Mouse (Mus musculus) liver, embryonic 13.5 days (tissue): ENCODE data around the gene Hoxb7. TPM values are rescaled to one million over a fixed set of nuclear protein-coding genes. Genes with fewer than 3 reads are reported as not detected.

Experiments used
- ATAC-seq: fragments of 200-750 bp; cut with Nextera tagmentation; 2 replicates; pipeline ENCODE4 v1.8.0; 2017; ENCODE audit warnings: low read depth, mild to moderate bottlenecking, moderate number of reproducible peaks, moderate library complexity
- DNase-seq: peaks from one replicate; pipeline ENCODE4 v3.0.0; 2022
- H3K27ac ChIP-seq: fragments of 300-500 bp; sonication (generic); 2 replicates; pipeline ENCODE4 v1.5.1; 2015; ENCODE audit warnings: moderate library complexity, mild to moderate bottlenecking, inconsistent platforms
- H3K27me3 ChIP-seq: fragments of 300-500 bp; sonication (generic); 2 replicates; pipeline ENCODE4 v1.6.1; 2015; ENCODE audit warnings: mild to moderate bottlenecking, inconsistent platforms
- H3K36me3 ChIP-seq: fragments of 300-500 bp; sonication (generic); 2 replicates; pipeline ENCODE4 v1.6.1; 2015; ENCODE audit warnings: mild to moderate bottlenecking, inconsistent platforms
- H3K4me1 ChIP-seq: fragments of 300-500 bp; sonication (generic); replicated peaks from 2 replicates; pipeline ENCODE4 v1.6.1; 2015; ENCODE audit warnings: inconsistent platforms
- H3K4me2 ChIP-seq: fragments of 300-500 bp; sonication (generic); 2 replicates; pipeline ENCODE4 v1.6.1; 2015; ENCODE audit warnings: inconsistent platforms, mild to moderate bottlenecking, moderate library complexity
- H3K4me3 ChIP-seq: fragments of 300-500 bp; sonication (generic); replicated peaks from 2 replicates; pipeline ENCODE4 v1.5.1; 2015; ENCODE audit warnings: mild to moderate bottlenecking, inconsistent platforms
- H3K9ac ChIP-seq: fragments of 300-500 bp; sonication (generic); 2 replicates; pipeline ENCODE4 v1.6.1; 2015; ENCODE audit warnings: mild to moderate bottlenecking, inconsistent platforms
- H3K9me3 ChIP-seq: fragments of 300-500 bp; sonication (generic); replicated peaks from 2 replicates; pipeline ENCODE4 v1.6.1; 2016; ENCODE audit warnings: inconsistent platforms
- WGBS: fragments of 180-500 bp; shearing (Covaris S2); methylation state at CpG from one replicate; pipeline ENCODE4 v1.1.7; 2015; ENCODE audit not compliant: insufficient replicate concordance; 5-methylcytosine and 5-hydroxymethylcytosine counted together
- polyA plus RNA-seq: library from polyadenylated mRNA; unstranded; fragments of >200 nt; fragmentation: Nextera tagmentation; extraction: Ambion mirVana; gene quantifications from 2 replicates; pipeline ENCODE4 v1.2.1, GENCODE M21; 2015

Hoxb7 gene
- polyA plus RNA-seq, 1 experiment from 2014 or later, result 0.32 TPM

- peaks cover 98% of the 10 kb centered on the region for H3K27me3 ChIP-seq
- no peak within 1 kb of the TSS for H3K9ac ChIP-seq
- no peak for DNase-seq
- H3K9me3 ChIP-seq, result no peaks in the 10 kb centered on the region
- H3K4me1 ChIP-seq, result no peaks in the 10 kb centered on the region
- no peak within 1 kb of the TSS for H3K4me2 ChIP-seq
- ATAC-seq, result no peak
- no peak within 1 kb of the TSS for H3K27ac ChIP-seq
- H3K4me3 ChIP-seq, result no peak within 1 kb of the TSS
- 52% methylated on average over 10 of the region's 10 CpGs for WGBS
- H3K36me3 ChIP-seq, result no peaks in the 10 kb centered on the region
These were observed 36.7 kb downstream of the Hoxb7 start, which contains the start of gene Hoxb3 for GRCm38 (mm10) chr11:96323154-96323553. Gene Hoxb3, plus strand, starts transcription at chr11:96323326.

GRCm38 (mm10) chr11:96324125-96324524 lies 37.7 kb downstream of the Hoxb7 start:
- Histone ChIP-seq H3K9me3 (no peaks in the 10 kb centered on the region), H3K9ac (no peak overlapping the region), H3K36me3 (no peaks in the 10 kb centered on the region), H3K4me1 (no peaks in the 10 kb centered on the region), H3K27ac (no peak overlapping the region; the same call in 1 of the 2 replicates), H3K4me3 (no peak overlapping the region), H3K27me3 (peaks cover 98% of the 10 kb centered on the region), H3K4me2 (no peak overlapping the region)
- ATAC-seq (no peak), DNase-seq (no peak)
- 18% methylated on average over 5 of the region's 5 CpGs for WGBS

- Histone ChIP-seq H3K9ac (no peak overlapping the region), H3K36me3 (no peaks in the 10 kb centered on the region), H3K9me3 (no peaks in the 10 kb centered on the region), H3K4me3 (no peak overlapping the region), H3K27me3 (peaks cover 96% of the 10 kb centered on the region), H3K27ac (no peak overlapping the region), H3K4me2 (no peak overlapping the region), H3K4me1 (no peaks in the 10 kb centered on the region)
- 28% methylated on average over 8 of the region's 8 CpGs for WGBS
- ATAC-seq, result no peak
- DNase-seq, result no peak
These were observed 38.5 kb downstream of the Hoxb7 start for GRCm38 (mm10) chr11:96324965-96325364.

GRCm38 (mm10) chr11:96325747-96326212 lies 39.4 kb downstream of the Hoxb7 start:
- no peaks in the 10 kb centered on the region for H3K9me3 ChIP-seq
- no peak for DNase-seq
- no peak overlapping the region for H3K4me3 ChIP-seq
- peaks cover 96% of the 10 kb centered on the region for H3K27me3 ChIP-seq
- no peak for ATAC-seq
- no peaks in the 10 kb centered on the region for H3K36me3 ChIP-seq
- H3K4me1 ChIP-seq, result no peaks in the 10 kb centered on the region
- no peak overlapping the region for H3K27ac ChIP-seq
- 0 out of 2 replicates have a peak overlapping the region, but pooled peaks have one; percentile 13 for H3K9ac ChIP-seq
- 42% methylated on average over 22 of the region's 22 CpGs for WGBS
- H3K4me2 ChIP-seq, result peak overlapping the region; percentile 23; the same call in 1 of the 2 replicates

GRCm38 (mm10) chr11:96326705-96327104 lies 40.3 kb downstream of the Hoxb7 start:
- Histone ChIP-seq H3K4me2 (no peak overlapping the region), H3K36me3 (no peaks in the 10 kb centered on the region), H3K4me1 (0 out of 2 replicates have a peak, but pooled peaks cover under 1% of the 10 kb centered on the region), H3K27ac (no peak overlapping the region), H3K9me3 (no peaks in the 10 kb centered on the region), H3K27me3 (peaks cover 97% of the 10 kb centered on the region), H3K4me3 (no peak overlapping the region), H3K9ac (no peak overlapping the region)
- WGBS, result 33% methylated on average over 12 of the region's 12 CpGs
- DNase-seq (no peak), ATAC-seq (no peak)

GRCm38 (mm10) chr11:96327122-96327521 lies 40.7 kb downstream of the Hoxb7 start:
- Histone ChIP-seq H3K36me3 (no peaks in the 10 kb centered on the region), H3K4me2 (no peak overlapping the region), H3K27ac (no peak overlapping the region), H3K9me3 (no peaks in the 10 kb centered on the region), H3K27me3 (peaks cover 97% of the 10 kb centered on the region), H3K9ac (no peak overlapping the region), H3K4me1 (0 out of 2 replicates have a peak, but pooled peaks cover 4% of the 10 kb centered on the region), H3K4me3 (no peak overlapping the region)
- no peak for ATAC-seq
- no peak for DNase-seq
- 43% methylated on average over 7 of the region's 7 CpGs for WGBS

GRCm38 (mm10) chr11:96327750-96328149 lies 41.3 kb downstream of the Hoxb7 start:
- Histone ChIP-seq H3K27ac (no peak overlapping the region), H3K9ac (no peak overlapping the region), H3K4me3 (no peak overlapping the region), H3K36me3 (no peaks in the 10 kb centered on the region), H3K4me2 (no peak overlapping the region), H3K27me3 (peaks cover 97% of the 10 kb centered on the region), H3K4me1 (0 out of 2 replicates have a peak, but pooled peaks cover 4% of the 10 kb centered on the region), H3K9me3 (no peaks in the 10 kb centered on the region)
- WGBS, result 36% methylated on average over 5 of the region's 5 CpGs
- DNase-seq (no peak), ATAC-seq (no peak)

- H3K4me3 ChIP-seq, result no peak overlapping the region
These were observed 42.2 kb downstream of the Hoxb7 start for GRCm38 (mm10) chr11:96328605-96329004.

GRCm38 (mm10) chr11:96332105-96332504 lies 45.7 kb downstream of the Hoxb7 start:
- 10% methylated on average over 8 of the region's 8 CpGs for WGBS
- H3K4me2 ChIP-seq, result no peak overlapping the region; the same call in 1 of the 2 replicates
- no peak overlapping the region for H3K4me3 ChIP-seq
- H3K27ac ChIP-seq, result no peak overlapping the region
- DNase-seq (no peak), ATAC-seq (no peak)
- H3K36me3 ChIP-seq, result no peaks in the 10 kb centered on the region
- H3K9me3 ChIP-seq, result no peaks in the 10 kb centered on the region
- 0 out of 2 replicates have a peak, but pooled peaks cover 4% of the 10 kb centered on the region for H3K4me1 ChIP-seq
- H3K27me3 ChIP-seq, result peaks cover 98% of the 10 kb centered on the region
- no peak overlapping the region for H3K9ac ChIP-seq

More at GRCm38 (mm10) chr11:96328605-96329004, 42.2 kb downstream of the Hoxb7 start:
- Histone ChIP-seq H3K9ac (no peak overlapping the region), H3K9me3 (no peaks in the 10 kb centered on the region), H3K27ac (no peak overlapping the region), H3K27me3 (peaks cover 97% of the 10 kb centered on the region), H3K36me3 (no peaks in the 10 kb centered on the region), H3K4me2 (no peak overlapping the region), H3K4me1 (0 out of 2 replicates have a peak, but pooled peaks cover 4% of the 10 kb centered on the region)
- no peak for DNase-seq
- ATAC-seq, result no peak
- 33% methylated on average over 8 of the region's 8 CpGs for WGBS

GRCm38 (mm10) chr11:96332618-96333032 lies 46.2 kb downstream of the Hoxb7 start:
- WGBS, result 10% methylated on average over 35 of the region's 35 CpGs
- ATAC-seq, result no peak
- Histone ChIP-seq H3K27ac (0 out of 2 replicates have a peak overlapping the region, but pooled peaks have one; percentile 21), H3K36me3 (no peaks in the 10 kb centered on the region), H3K4me3 (peak overlapping the region; percentile 27), H3K4me2 (peak overlapping the region; percentile 41), H3K4me1 (0 out of 2 replicates have a peak, but pooled peaks cover 4% of the 10 kb centered on the region), H3K9me3 (no peaks in the 10 kb centered on the region), H3K27me3 (peaks cover 98% of the 10 kb centered on the region), H3K9ac (no peak overlapping the region; the same call in 1 of the 2 replicates)
- DNase-seq, result no peak

GRCm38 (mm10) chr11:96333241-96334001 lies 47.0 kb downstream of the Hoxb7 start:
- ATAC-seq (no peak), DNase-seq (no peak)
- peaks cover 98% of the 10 kb centered on the region for H3K27me3 ChIP-seq
- 33% methylated on average over 17 of the region's 17 CpGs for WGBS
- H3K4me3 ChIP-seq, result peak overlapping the region; percentile 27; the same call in 1 of the 2 replicates
- peak overlapping the region; percentile 41 for H3K4me2 ChIP-seq
- 0 out of 2 replicates have a peak, but pooled peaks cover 4% of the 10 kb centered on the region for H3K4me1 ChIP-seq
- H3K36me3 ChIP-seq, result no peaks in the 10 kb centered on the region
- 0 out of 2 replicates have a peak overlapping the region, but pooled peaks have one; percentile 9 for H3K9ac ChIP-seq
- H3K9me3 ChIP-seq, result no peaks in the 10 kb centered on the region
- H3K27ac ChIP-seq, result peak overlapping the region; percentile 21; the same call in 1 of the 2 replicates
